Mouse (Mus musculus) limb, embryonic 13.5 days (tissue): ENCODE measurements around the gene Txn2. TPM values are rescaled to one million over a fixed set of nuclear protein-coding genes. Genes with fewer than 3 reads are reported as not detected.

Source experiments
- ATAC-seq: fragments of 200-750 bp; cut with Nextera tagmentation; 2 replicates; pipeline ENCODE4 v1.8.0; 2017; ENCODE audit warnings: low read depth, moderate number of reproducible peaks, moderate TSS enrichment; ENCODE audit not compliant: low FRiP score
- H3K27ac ChIP-seq: fragments of 300-500 bp; sonication (generic); 2 replicates; pipeline ENCODE4 v1.5.1; 2015; ENCODE audit warnings: inconsistent platforms, mild to moderate bottlenecking, moderate library complexity
- H3K27me3 ChIP-seq: fragments of 300-500 bp; sonication (generic); 2 replicates; pipeline ENCODE4 v1.6.1; 2015; ENCODE audit warnings: mild to moderate bottlenecking, inconsistent platforms
- H3K36me3 ChIP-seq: fragments of 300-500 bp; sonication (generic); 2 replicates; pipeline ENCODE4 v1.6.1; 2015; ENCODE audit warnings: inconsistent platforms, mild to moderate bottlenecking, moderate library complexity
- H3K4me1 ChIP-seq: fragments of 300-500 bp; sonication (generic); 2 replicates; pipeline ENCODE4 v1.6.1; 2015; ENCODE audit warnings: inconsistent platforms
- H3K4me2 ChIP-seq: fragments of 300-500 bp; sonication (generic); replicated peaks from 2 replicates; pipeline ENCODE4 v1.6.1; 2015; ENCODE audit warnings: inconsistent platforms, mild to moderate bottlenecking, moderate library complexity
- H3K4me3 ChIP-seq: fragments of 300-500 bp; sonication (generic); 2 replicates; pipeline ENCODE4 v1.5.1; 2015; ENCODE audit warnings: moderate library complexity, mild to moderate bottlenecking, inconsistent platforms
- H3K9ac ChIP-seq: fragments of 300-500 bp; sonication (generic); 2 replicates; pipeline ENCODE4 v1.6.1; 2015; ENCODE audit warnings: mild to moderate bottlenecking, inconsistent platforms
- H3K9me3 ChIP-seq: fragments of 300-500 bp; sonication (generic); 2 replicates; pipeline ENCODE4 v1.6.1; 2016; ENCODE audit warnings: inconsistent platforms
- WGBS: fragments of 180-500 bp; shearing (Covaris S2); methylation state at CpG from one replicate; pipeline ENCODE4 v1.1.7; 2015; 5-methylcytosine and 5-hydroxymethylcytosine counted together
- polyA plus RNA-seq: library from polyadenylated mRNA; unstranded; fragments of >200 nt; fragmentation: Nextera tagmentation; extraction: Ambion mirVana; gene quantifications from 2 replicates; pipeline ENCODE4 v1.2.1, GENCODE M21; 2015

The Txn2 gene
- polyA plus RNA-seq, 1 experiment from 2014 or later: 237 TPM

- peaks cover 77% of the 10 kb centered on the region for H3K36me3 ChIP-seq
- no peaks in the 10 kb centered on the region for H3K9me3 ChIP-seq
- ATAC-seq: peak; percentile 13; the same call in 1 of the 2 replicates
- whole genome bisulfite sequencing: 38% methylated on average over 8 of the region's 8 CpGs
- H3K4me3 ChIP-seq: no peak overlapping the region
- no peaks in the 10 kb centered on the region for H3K4me1 ChIP-seq
- H3K4me2 ChIP-seq: no peak overlapping the region
- H3K9ac ChIP-seq: no peak overlapping the region
- no peaks in the 10 kb centered on the region for H3K27me3 ChIP-seq
- no peak overlapping the region for H3K27ac ChIP-seq
Observed at GRCm38 (mm10) chr15:77916851-77917544, 11.8 kb downstream of the Txn2 start.

GRCm38 (mm10) chr15:77915287-77915686 is 13.5 kb downstream of the Txn2 start:
- no peaks in the 10 kb centered on the region for H3K27me3 ChIP-seq
- ATAC-seq: no peak
- no peak overlapping the region for H3K9ac ChIP-seq
- WGBS: 94% methylated on average over 4 of the region's 4 CpGs
- no peaks in the 10 kb centered on the region for H3K9me3 ChIP-seq
- no peak overlapping the region for H3K4me3 ChIP-seq
- H3K36me3 ChIP-seq: peaks cover 62% of the 10 kb centered on the region
- no peak overlapping the region for H3K4me2 ChIP-seq
- no peaks in the 10 kb centered on the region; the same call in 1 of the 2 replicates for H3K4me1 ChIP-seq
- H3K27ac ChIP-seq: no peak overlapping the region

- no peak for ATAC-seq
- Histone ChIP-seq H3K27ac (no peak overlapping the region), H3K4me1 (no peaks in the 10 kb centered on the region; the same call in 1 of the 2 replicates), H3K9me3 (no peaks in the 10 kb centered on the region), H3K27me3 (no peaks in the 10 kb centered on the region), H3K4me2 (no peak overlapping the region), H3K4me3 (no peak overlapping the region), H3K36me3 (peaks cover 54% of the 10 kb centered on the region), H3K9ac (no peak overlapping the region)
- 92% methylated on average over 3 of the region's 3 CpGs for WGBS
Observed at GRCm38 (mm10) chr15:77914507-77914906, 14.3 kb downstream of the Txn2 start.

- H3K9ac ChIP-seq: no peak overlapping the region
- no peak overlapping the region for H3K4me3 ChIP-seq
- no peaks in the 10 kb centered on the region for H3K9me3 ChIP-seq
- peaks cover 7% of the 10 kb centered on the region for H3K4me1 ChIP-seq
- no peak for ATAC-seq
- H3K36me3 ChIP-seq: peaks cover 40% of the 10 kb centered on the region
- no peak overlapping the region for H3K4me2 ChIP-seq
- H3K27me3 ChIP-seq: no peaks in the 10 kb centered on the region
- WGBS: 81% methylated on average over 8 of the region's 8 CpGs
- no peak overlapping the region for H3K27ac ChIP-seq
Observed at GRCm38 (mm10) chr15:77913054-77913453, 15.8 kb downstream of the Txn2 start.

GRCm38 (mm10) chr15:77912585-77912984 is 16.2 kb downstream of the Txn2 start:
- no peak for ATAC-seq
- WGBS: 54% methylated on average over 7 of the region's 7 CpGs
- Histone ChIP-seq H3K4me3 (no peak overlapping the region), H3K9ac (no peak overlapping the region), H3K4me2 (no peak overlapping the region), H3K36me3 (peaks cover 36% of the 10 kb centered on the region), H3K27me3 (no peaks in the 10 kb centered on the region), H3K9me3 (no peaks in the 10 kb centered on the region), H3K4me1 (peaks cover 12% of the 10 kb centered on the region), H3K27ac (no peak overlapping the region)

GRCm38 (mm10) chr15:77912048-77912447 is 16.8 kb downstream of the Txn2 start:
- H3K4me3 ChIP-seq: no peak overlapping the region
- H3K9ac ChIP-seq: no peak overlapping the region
- ATAC-seq: no peak
- 43% methylated on average over 5 of the region's 5 CpGs for WGBS
- H3K4me1 ChIP-seq: peaks cover 17% of the 10 kb centered on the region
- H3K9me3 ChIP-seq: no peaks in the 10 kb centered on the region
- H3K4me2 ChIP-seq: no peak overlapping the region
- no peaks in the 10 kb centered on the region for H3K27me3 ChIP-seq
- no peak overlapping the region; the same call in 1 of the 2 replicates for H3K27ac ChIP-seq
- H3K36me3 ChIP-seq: peaks cover 34% of the 10 kb centered on the region

GRCm38 (mm10) chr15:77911065-77911464 is 17.7 kb downstream of the Txn2 start:
- Histone ChIP-seq H3K4me1 (peaks cover 27% of the 10 kb centered on the region), H3K27ac (no peak overlapping the region), H3K27me3 (peaks cover 6% of the 10 kb centered on the region; the same call in 1 of the 2 replicates), H3K4me3 (no peak overlapping the region), H3K4me2 (no peak overlapping the region), H3K9me3 (no peaks in the 10 kb centered on the region), H3K36me3 (peaks cover 24% of the 10 kb centered on the region), H3K9ac (no peak overlapping the region)
- 32% methylated on average over 2 of the region's 2 CpGs for WGBS
- ATAC-seq: no peak

- no peak for ATAC-seq
- 26% methylated on average over 9 of the region's 9 CpGs for WGBS
- Histone ChIP-seq H3K27me3 (peaks cover 6% of the 10 kb centered on the region; the same call in 1 of the 2 replicates), H3K4me3 (no peak overlapping the region), H3K9ac (no peak overlapping the region), H3K4me2 (no peak overlapping the region), H3K27ac (no peak overlapping the region; the same call in 1 of the 2 replicates), H3K4me1 (peaks cover 54% of the 10 kb centered on the region), H3K9me3 (no peaks in the 10 kb centered on the region), H3K36me3 (no peaks in the 10 kb centered on the region)
Observed at GRCm38 (mm10) chr15:77907646-77908518, 20.9 kb downstream of the Txn2 start.

- 53% methylated on average over 10 of the region's 10 CpGs for WGBS
- Histone ChIP-seq H3K4me2 (no peak overlapping the region), H3K4me1 (peaks cover 54% of the 10 kb centered on the region), H3K27me3 (peaks cover 6% of the 10 kb centered on the region; the same call in 1 of the 2 replicates), H3K9me3 (no peaks in the 10 kb centered on the region), H3K36me3 (no peaks in the 10 kb centered on the region), H3K4me3 (no peak overlapping the region), H3K9ac (peak overlapping the region; percentile 19; the same call in 1 of the 2 replicates), H3K27ac (no peak overlapping the region)
- ATAC-seq: no peak
Observed at GRCm38 (mm10) chr15:77906545-77906944, 22.3 kb downstream of the Txn2 start.

- Histone ChIP-seq H3K9ac (0 out of 2 replicates have a peak overlapping the region, but pooled peaks have one; percentile 19), H3K4me2 (peak overlapping the region; percentile 69)
- ATAC-seq: no peak
Observed at GRCm38 (mm10) chr15:77906081-77906480, 22.7 kb downstream of the Txn2 start.

GRCm38 (mm10) chr15:77905275-77905970 is 23.4 kb downstream of the Txn2 start:
- 3% methylated on average over 26 of the region's 26 CpGs for WGBS
- ATAC-seq: peak; percentile 87
- Histone ChIP-seq H3K4me3 (peak overlapping the region; percentile 42), H3K36me3 (no peaks in the 10 kb centered on the region), H3K9ac (peak overlapping the region; percentile 59), H3K4me1 (peaks cover 54% of the 10 kb centered on the region), H3K27ac (peak overlapping the region; percentile 59), H3K4me2 (peak overlapping the region; percentile 69), H3K27me3 (peaks cover 6% of the 10 kb centered on the region; the same call in 1 of the 2 replicates), H3K9me3 (no peaks in the 10 kb centered on the region)

More at GRCm38 (mm10) chr15:77906081-77906480, 22.7 kb downstream of the Txn2 start:
- Histone ChIP-seq H3K9me3 (no peaks in the 10 kb centered on the region), H3K27me3 (peaks cover 6% of the 10 kb centered on the region; the same call in 1 of the 2 replicates), H3K4me1 (peaks cover 54% of the 10 kb centered on the region), H3K36me3 (no peaks in the 10 kb centered on the region), H3K4me3 (no peak overlapping the region), H3K27ac (no peak overlapping the region; the same call in 1 of the 2 replicates)
- 77% methylated on average over 8 of the region's 8 CpGs for WGBS
